Mouse (Mus musculus) frontal cortex, adult (tissue): ENCODE data around the gene Ldlrad3.
A peak's percentile ranks its signal among the peaks of the same experiment; 100 is the strongest.

Experiments used
- ATAC-seq: cut with Nextera tagmentation; 2 replicates; pipeline ENCODE4 v1.9.2; 2017; ENCODE audit warnings: mild to moderate bottlenecking, moderate library complexity, mixed read lengths; ENCODE audit not compliant: low TSS enrichment

Gene Ldlrad3

GRCm38 (mm10) chr2:102002974-102003775, 183.0 kb downstream of the Ldlrad3 start:
- peak; percentile 20 for ATAC-seq

GRCm38 (mm10) chr2:102002408-102002973, 183.7 kb downstream of the Ldlrad3 start:
- 0 out of 2 replicates have a peak, but pooled peaks have one; percentile 16 for ATAC-seq

GRCm38 (mm10) chr2:102001661-102002060, 184.5 kb downstream of the Ldlrad3 start:
- ATAC-seq, result 0 out of 2 replicates have a peak, but pooled peaks have one; percentile 11

- no peak for ATAC-seq
Measured at GRCm38 (mm10) chr2:101998911-101999572, 187.1 kb downstream of the Ldlrad3 start.

GRCm38 (mm10) chr2:101997013-101997412, 189.2 kb downstream of the Ldlrad3 start:
- ATAC-seq, result no peak

- no peak for ATAC-seq
Measured at GRCm38 (mm10) chr2:101992574-101993310, 193.4 kb downstream of the Ldlrad3 start.

GRCm38 (mm10) chr2:101991726-101992125, 194.5 kb downstream of the Ldlrad3 start:
- peak; percentile 47; the same call in 1 of the 2 replicates for ATAC-seq

GRCm38 (mm10) chr2:101986344-101987087, 199.7 kb downstream of the Ldlrad3 start:
- ATAC-seq, result no peak

- ATAC-seq, result peak; percentile 68
Measured at GRCm38 (mm10) chr2:101983853-101984543, 202.2 kb downstream of the Ldlrad3 start.

- ATAC-seq, result peak; percentile 86
Measured at GRCm38 (mm10) chr2:101983082-101983852, 202.9 kb downstream of the Ldlrad3 start.

GRCm38 (mm10) chr2:101981964-101982498, 204.2 kb downstream of the Ldlrad3 start:
- no peak for ATAC-seq

GRCm38 (mm10) chr2:101981211-101981610, 205.0 kb downstream of the Ldlrad3 start:
- ATAC-seq, result no peak

GRCm38 (mm10) chr2:101980456-101980947, 205.7 kb downstream of the Ldlrad3 start:
- no peak for ATAC-seq

GRCm38 (mm10) chr2:101978534-101979525, 207.4 kb downstream of the Ldlrad3 start:
- peak; percentile 11; the same call in 1 of the 2 replicates for ATAC-seq

- no peak for ATAC-seq
Measured at GRCm38 (mm10) chr2:101976399-101977064, 209.7 kb downstream of the Ldlrad3 start.

GRCm38 (mm10) chr2:101973810-101974209, 212.4 kb downstream of the Ldlrad3 start:
- ATAC-seq, result no peak

- ATAC-seq, result no peak
Measured at GRCm38 (mm10) chr2:101967601-101968000, 218.6 kb downstream of the Ldlrad3 start.
